Mouse (Mus musculus): Measurements from ENCODE around the gene Rad9a. TPM values are rescaled to one million over a fixed set of nuclear protein-coding genes. Genes with fewer than 3 reads are reported as not detected.

Rad9a gene
- total RNA-seq, 2 experiments from 2014 or later, result 16.3 to 41.3 TPM

DNA sequence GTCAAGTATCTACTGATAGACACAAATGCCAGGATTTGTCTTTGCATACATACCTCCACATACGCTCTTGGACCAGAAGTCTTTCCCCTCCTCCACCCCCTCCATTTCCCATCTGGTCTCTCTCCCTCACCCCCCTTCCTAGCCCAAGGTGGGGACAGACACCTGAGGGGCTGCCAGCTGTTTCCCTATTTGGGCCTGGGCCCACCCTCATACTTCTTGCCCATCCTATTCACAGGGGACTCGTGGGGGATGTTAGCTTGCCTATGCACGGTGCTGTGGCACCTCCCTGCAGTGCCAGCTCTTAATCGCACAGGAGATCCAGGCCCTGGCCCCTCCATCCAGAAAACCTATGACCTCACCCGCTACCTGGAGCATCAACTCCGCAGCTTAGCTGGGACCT is 18.5 kb upstream of the Rad9a start:
- no peak for ATAC-seq (replicated peaks; ENCODE audit: poor library complexity, severe bottlenecking)

DNA sequence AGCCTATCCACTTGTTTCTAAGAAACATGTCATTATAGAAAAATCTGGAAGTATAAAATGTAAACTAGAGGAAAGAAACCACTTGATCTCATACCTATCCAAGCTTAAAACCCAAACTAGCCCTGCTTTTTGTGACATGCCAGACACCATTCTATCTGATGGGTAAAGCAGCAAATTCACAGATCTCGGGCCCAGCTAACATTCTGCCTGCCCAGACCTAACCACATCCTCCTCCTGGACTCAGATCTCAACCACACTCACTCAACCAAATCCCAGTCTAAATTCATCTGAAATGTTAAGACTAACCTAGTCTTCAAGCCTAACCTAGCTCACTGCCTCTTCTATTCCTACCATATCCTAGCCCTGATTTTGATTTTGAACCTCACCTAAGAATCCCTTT is 17.3 kb upstream of the Rad9a start:
- no peak for ATAC-seq (replicated peaks; ENCODE audit: poor library complexity, severe bottlenecking)

- no peak for ATAC-seq (replicated peaks; ENCODE audit: poor library complexity, severe bottlenecking)
Observed at GRCm38 (mm10) chr19:4218293-4218692, 16.8 kb upstream of the Rad9a start.

DNA sequence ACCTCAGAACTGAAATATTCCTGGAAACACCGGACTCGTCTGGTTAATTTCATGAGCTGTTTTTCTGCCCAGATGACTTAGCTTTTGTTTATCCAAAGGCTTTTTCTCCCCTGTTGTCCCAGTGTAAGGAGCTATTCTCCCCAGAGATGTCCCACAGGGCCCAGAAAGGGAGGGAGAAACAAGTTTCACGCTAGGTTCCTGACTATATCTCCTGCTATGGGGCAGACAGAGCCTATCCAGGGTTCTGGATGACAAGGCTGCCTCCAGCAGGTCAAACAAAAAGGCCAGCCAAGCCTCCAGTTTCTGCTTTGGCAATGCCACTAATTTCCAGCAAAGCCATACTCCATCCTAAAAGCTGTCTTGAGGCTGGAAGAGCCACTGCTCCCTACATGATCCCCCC is 16.4 kb upstream of the Rad9a start:
- no peak for ATAC-seq (replicated peaks; ENCODE audit: poor library complexity, severe bottlenecking)

- ATAC-seq (replicated peaks; ENCODE audit: poor library complexity, severe bottlenecking), result no peak
Observed at GRCm38 (mm10) chr19:4217140-4217539, 15.7 kb upstream of the Rad9a start.

GRCm38 (mm10) chr19:4216041-4216685 is 14.7 kb upstream of the Rad9a start:
- ATAC-seq (replicated peaks; ENCODE audit: poor library complexity, severe bottlenecking), result peak; percentile 16; the same call in 1 of the 2 replicates

- ATAC-seq (replicated peaks; ENCODE audit: poor library complexity, severe bottlenecking), result no peak
Observed at GRCm38 (mm10) chr19:4215451-4215840, 14.0 kb upstream of the Rad9a start.

DNA sequence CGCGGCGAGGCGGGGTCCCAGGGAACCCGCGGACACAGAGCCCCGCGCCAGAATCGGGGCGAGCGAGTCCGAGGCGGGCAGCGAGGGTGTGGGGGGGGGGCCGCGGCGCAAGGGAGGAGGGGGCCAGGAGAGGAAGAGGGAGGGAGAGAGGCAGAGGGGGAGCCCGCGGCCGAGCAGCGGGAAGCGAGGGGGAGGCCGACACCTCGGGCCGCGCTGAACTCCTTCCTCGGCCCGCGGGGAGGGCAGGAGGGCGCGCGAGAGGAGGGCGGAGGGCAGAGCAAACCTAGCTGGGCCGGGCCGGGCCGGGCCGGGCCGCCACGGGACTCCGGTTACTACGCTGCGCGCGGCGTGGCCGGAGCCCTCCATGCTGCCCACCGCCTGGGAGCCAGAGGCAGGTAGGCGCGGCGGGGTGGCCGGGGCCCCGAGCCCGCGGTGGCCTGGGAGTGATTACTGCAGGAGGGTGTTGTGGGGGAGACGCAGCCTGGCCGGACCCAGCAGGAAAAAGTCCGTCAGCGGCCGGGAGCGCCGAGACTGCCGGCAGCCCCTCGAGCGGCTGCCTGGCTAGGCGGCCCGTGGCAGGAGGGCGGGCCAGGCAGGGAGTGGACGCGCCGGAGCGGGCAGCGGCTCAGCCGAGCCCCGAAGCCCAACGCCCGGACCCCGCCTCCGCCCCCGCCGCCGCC is 13.4 kb upstream of the Rad9a start:
- ATAC-seq (replicated peaks; ENCODE audit: poor library complexity, severe bottlenecking), result 0 out of 2 replicates have a peak, but pooled peaks have one; percentile 9

GRCm38 (mm10) chr19:4214071-4214770 is 12.8 kb upstream of the Rad9a start, which contains the start of the genes Clcf1 and AC109138.7:
Gene Clcf1, plus strand, starts transcription at chr19:4214238.
Gene AC109138.7, plus strand, starts transcription at chr19:4214357.
- peak; percentile 21; the same call in 1 of the 2 replicates for ATAC-seq (replicated peaks; ENCODE audit: poor library complexity, severe bottlenecking)

GRCm38 (mm10) chr19:4213524-4213974 is 12.1 kb upstream of the Rad9a start:
- peak; percentile 65 for ATAC-seq (replicated peaks; ENCODE audit: poor library complexity, severe bottlenecking)

DNA sequence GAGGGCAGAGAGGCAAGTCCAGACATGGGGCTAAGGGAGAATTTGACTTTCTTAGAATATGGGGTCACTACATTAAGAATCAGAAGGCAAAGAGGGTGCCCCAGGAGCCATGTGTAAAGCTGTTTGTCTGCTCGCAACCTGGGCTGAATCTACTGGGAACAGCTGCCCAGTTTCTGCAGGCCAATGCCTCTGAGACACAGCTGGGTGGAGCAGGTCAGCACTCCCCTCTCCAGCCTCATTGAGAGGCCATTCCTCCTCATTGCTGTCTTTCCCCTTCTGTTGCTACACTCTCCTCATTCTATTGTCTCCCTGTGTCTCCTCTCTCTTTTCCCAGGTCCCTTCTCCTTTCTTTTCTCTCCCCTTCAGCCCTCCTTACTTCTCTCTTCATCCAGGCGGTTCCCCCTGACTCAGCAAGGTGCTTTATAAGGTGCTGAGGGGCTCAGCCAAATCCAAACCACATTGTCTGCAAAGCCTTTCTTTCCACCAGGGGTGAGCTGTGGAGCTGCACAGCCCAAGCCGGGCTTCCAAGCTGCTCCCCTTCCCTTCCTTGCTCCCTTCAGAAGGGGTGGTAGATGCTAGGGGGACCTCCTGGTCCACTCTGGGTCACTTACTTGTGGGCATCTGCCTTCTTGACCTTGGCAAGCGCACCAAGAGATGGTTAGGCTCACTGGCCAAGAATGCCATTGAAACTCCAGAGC is 10.6 kb upstream of the Rad9a start:
- ATAC-seq (replicated peaks; ENCODE audit: poor library complexity, severe bottlenecking), result no peak

DNA sequence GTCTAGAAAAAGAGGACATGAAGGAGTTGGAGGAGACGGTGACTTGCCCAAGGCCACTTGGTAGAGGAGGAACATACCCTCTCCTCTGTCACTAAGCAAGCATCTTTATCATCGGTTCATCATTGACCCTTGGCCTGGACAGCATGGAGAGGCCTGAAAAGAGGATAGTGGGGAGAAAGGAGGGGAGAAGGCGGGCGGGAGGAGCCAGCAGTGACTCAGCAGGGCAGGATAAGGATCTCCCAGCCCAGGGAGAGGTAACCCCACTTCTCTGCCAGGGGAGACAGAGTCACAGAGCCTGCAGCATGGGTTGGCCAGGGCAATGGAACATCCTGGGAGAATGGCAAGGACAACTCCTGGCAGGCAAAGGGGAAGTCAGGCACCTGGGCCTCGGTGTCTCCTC is 7.1 kb upstream of the Rad9a start:
- no peak for ATAC-seq (replicated peaks; ENCODE audit: poor library complexity, severe bottlenecking)

DNA sequence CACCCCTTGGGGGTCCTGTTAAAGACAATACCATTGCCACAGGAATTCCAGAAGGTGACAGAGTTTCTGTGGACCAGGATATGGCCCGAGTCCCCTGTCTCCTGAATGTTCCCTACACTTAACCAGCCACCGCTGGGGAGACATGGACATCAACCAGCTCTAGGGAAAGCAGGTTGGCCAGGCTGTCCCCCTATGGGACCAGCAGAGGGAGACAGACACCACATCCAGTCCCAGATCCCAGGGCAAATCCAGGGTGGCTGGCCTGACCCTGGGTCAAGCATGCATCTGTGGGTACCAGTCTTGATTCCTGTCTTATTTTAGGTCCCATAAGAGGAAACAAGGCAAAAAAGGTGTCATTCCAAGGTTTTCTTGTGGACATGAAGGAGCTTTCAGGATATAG is 5.5 kb upstream of the Rad9a start:
- ATAC-seq (replicated peaks; ENCODE audit: poor library complexity, severe bottlenecking), result peak; percentile 73

- ATAC-seq (replicated peaks; ENCODE audit: poor library complexity, severe bottlenecking), result no peak
Observed at GRCm38 (mm10) chr19:4204889-4205288, 3.4 kb upstream of the Rad9a start.

DNA sequence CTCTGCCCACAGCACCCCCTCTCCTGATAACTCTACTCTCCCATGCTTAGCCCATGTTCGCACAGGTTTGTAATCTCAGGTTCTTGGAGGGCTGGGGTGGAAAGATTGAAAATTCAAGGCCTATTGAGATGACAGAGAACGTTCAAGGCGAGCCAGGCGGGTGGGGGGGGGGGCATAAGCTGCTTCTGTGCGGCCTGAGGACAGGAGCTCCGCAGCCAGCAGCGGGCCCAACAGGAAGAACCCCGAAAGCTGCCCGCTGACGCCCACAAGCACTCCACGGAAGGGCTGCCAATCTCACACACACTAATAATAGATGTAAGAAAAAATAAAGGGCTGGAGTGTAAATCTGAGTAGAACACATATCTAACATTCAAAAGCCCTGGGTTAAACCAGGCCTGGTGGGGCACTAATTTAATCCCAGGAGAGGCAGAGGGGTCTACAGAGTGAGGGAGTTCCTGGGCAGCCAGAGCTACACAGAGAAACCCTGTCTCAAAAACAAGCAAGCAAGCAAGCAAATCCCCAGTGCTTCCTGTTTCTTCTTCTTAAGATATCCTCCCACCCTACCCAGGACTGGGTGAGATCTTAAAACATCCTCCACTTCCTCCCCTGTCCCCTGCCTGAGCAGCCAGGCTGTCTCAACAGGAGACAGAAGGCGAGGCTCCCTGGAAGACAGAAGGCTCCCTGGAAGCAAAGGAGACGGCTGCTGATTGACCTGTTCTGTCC is 2.3 kb upstream of the Rad9a start:
- ATAC-seq (replicated peaks; ENCODE audit: poor library complexity, severe bottlenecking), result peak; percentile 40

DNA sequence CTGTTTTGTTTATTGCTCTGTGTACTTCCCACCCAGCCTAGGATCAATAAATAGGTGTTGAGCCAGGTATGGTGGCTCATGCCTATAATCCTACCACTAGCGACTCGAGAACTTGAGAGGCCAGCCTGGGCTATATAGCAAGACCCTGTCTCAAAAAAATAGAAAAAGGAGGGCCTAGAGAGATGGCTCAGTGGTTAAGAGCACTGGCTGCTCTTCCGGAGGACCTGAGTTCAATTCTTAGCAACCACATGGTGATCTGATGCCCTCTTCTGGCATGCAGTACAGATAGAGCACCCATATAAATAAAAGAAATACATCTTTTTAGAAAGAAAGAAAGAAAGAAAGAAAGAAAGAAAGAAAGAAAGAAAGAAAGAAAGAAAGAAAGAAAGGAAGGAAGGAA is 1.7 kb upstream of the Rad9a start:
- no peak for ATAC-seq (replicated peaks; ENCODE audit: poor library complexity, severe bottlenecking)

DNA sequence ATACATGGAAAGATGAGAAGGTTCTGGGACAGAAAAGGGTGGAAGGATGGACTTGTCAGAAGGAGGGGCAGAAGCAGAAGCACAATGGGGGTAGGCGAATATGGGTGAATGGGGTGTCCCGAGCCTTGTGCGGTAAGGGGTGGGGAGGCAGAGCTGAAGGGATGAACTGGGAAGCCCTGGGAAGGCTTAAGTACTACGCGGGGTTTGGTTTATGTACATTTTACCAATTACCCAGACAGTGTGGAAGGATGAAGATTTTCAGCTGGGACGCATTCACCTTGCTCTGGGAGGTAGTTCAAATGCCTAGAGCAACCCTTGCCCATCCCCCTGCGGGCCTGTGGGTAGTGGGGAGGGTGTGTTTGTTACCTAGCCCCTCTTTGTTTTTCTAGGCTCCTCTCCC is 687 bp upstream of the Rad9a start:
- ATAC-seq (replicated peaks; ENCODE audit: poor library complexity, severe bottlenecking), result no peak

- ATAC-seq (replicated peaks; ENCODE audit: poor library complexity, severe bottlenecking), result no peak
Observed at GRCm38 (mm10) chr19:4197180-4197579, 4.3 kb downstream of the Rad9a start.

- no peak for ATAC-seq (replicated peaks; ENCODE audit: poor library complexity, severe bottlenecking)
Observed at GRCm38 (mm10) chr19:4196548-4196947, 4.9 kb downstream of the Rad9a start.

DNA sequence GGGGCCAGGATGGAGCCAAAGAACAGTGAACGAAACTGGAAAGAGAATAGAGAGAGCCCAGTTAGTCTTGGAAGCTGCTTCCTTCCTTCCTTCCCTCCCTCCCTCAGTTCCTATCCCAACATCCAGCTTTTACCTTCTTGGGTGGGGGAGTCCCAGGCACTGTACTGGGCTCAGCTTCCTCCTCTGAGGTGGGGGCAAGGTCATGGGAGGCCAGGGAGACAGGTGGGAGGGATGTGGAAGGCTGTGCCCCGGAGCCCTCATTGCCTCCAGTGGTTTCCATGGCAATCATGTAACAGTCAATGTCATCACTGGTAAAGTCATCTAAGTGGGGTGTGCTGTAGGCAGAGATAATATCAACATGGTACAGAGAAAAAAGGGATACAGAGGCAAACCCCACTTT is 5.4 kb downstream of the Rad9a start:
- ATAC-seq (replicated peaks; ENCODE audit: poor library complexity, severe bottlenecking), result no peak

Measured in granulocyte monocyte progenitor cell, adult 5-6 weeks (primary cell).